Mouse (Mus musculus) neutrophil, adult 83 days (primary cell): ENCODE data around the gene Fmr1nb. TPM values are rescaled to one million over a fixed set of nuclear protein-coding genes. Genes with fewer than 3 reads are reported as not detected.

Experiments
- total RNA-seq, 2 experiments: library from RNA; stranded (reverse); gene quantifications; one replicate each; pipeline ENCODE4 v1.2.4; 2023

Fmr1nb gene
- not detected for total RNA-seq

DNA sequence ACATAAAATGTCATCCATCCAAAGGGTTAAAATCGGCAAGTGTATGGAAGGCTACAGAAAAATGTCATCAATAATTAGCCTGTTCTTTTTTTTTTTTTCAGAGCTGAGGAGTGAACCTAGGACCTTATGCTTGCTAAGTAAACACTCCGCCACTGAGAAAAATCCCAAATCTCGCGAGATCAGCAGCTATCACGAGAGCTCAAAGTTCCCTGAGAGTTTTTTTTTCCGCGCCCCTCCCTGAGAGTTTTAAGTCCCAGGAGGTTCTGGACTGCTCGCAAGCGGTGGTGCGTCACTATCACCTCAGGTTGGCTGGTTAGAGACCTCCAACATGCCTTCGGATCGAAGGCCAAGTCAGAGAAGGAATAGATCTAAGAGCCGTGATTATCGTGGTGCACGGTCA is at the start of gene Fmr1nb:
Gene Fmr1nb, plus strand, starts transcription at position 234 of the 400 bp plus-strand sequence.

DNA sequence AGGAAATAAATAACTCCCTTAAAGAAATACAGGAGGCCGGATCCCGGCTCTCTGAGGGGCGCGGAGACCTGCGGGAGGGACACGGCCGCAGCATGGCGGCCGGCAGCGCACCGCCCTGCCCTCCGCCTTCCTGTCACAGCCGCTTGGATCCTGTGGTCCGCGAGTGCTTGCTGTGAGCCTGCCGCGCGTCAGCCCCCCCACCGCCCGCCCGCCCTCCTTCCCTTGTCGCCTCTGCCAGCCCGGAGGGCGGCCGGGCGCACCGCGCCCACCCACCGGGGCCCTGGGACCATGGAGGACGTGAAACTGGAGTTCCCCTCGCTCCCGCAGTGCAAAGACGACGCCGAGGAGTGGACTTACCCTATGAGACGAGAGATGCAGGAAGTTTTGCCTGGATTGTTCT is 59.4 kb downstream of the Fmr1nb start, which contains the start of gene Gm14698:
Gene Gm14698, plus strand, starts transcription at position 35 of the 400 bp plus-strand sequence.

Other genes with a start within 250 kb of the Fmr1nb start
- gene Fmr1, start 83.3 kb upstream of the Fmr1nb start, total RNA-seq = 10 to 100 TPM; 54.3 to 55.4 TPM
- 1 to 10 TPM in 1 of 2 experiments, under 1 TPM in 1; 0.33 to 1.1 TPM for gene Gm14698, start 59.3 kb downstream of the Fmr1nb start, total RNA-seq
- gene Gm6812, start 131.2 kb downstream of the Fmr1nb start, total RNA-seq = not detected